Mouse (Mus musculus) right cerebral cortex, adult 2 months (tissue): ENCODE results near the gene Il2ra.
A peak's percentile ranks its signal among the peaks of the same experiment; 100 is the strongest.
"Not testable (repeated sequence)": the region's sequence is repeated elsewhere in the genome, so short reads cannot be mapped to it uniquely, and the experiment has no call there.

Experiments used
- DNase-seq, 2 experiments: peaks; one replicate each; pipeline ENCODE4 v3.0.0; 2021 to 2022; ENCODE audit warnings: low spot score in 2 of 2

The Il2ra gene

DNA sequence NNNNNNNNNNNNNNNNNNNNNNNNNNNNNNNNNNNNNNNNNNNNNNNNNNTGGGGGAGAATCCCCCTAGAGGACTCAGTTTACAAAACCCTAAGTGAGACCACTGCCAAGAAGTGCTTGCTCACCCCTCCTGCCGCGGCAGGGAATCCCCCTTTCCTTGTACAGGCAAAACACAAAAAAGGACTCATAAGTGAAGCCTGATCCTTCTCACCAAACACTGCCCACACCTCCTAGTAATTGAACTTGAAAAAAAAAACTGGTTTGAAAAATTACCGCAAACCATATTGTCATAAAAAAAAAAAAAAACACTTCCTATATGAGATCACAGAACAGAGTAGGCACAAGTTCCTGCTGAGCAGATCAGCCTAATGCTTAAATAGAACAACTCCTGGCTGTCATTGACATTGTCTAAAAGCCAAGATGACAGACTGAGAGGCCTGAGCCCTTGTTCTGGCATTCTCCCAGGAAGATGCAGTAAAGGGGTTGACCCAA is at the start of gene Il2ra:
Gene Il2ra (plus strand): TSS at position 357 of the 491 bp plus-strand sequence.
- DNase-seq = no peak

DNA sequence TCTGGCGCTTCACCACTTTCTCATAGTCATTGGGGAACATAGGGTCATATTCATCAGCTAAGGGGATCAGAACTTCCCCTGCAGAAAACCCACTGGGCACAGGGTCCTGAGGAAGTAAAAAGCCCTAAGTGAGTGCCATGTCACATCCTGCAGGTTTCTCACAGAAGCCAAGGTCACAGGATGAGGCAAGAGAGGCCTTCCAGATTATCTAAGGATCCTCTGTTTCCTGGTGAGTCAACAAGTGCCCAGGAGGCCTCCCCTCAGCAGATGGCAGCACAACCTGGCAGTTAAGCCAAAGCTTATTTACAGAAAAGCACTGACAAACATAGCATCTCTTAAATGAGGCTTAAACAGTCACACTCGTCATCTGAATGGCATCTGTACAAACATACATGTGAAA is 45.9 kb upstream of the Il2ra start:
- no peak for DNase-seq

DNA sequence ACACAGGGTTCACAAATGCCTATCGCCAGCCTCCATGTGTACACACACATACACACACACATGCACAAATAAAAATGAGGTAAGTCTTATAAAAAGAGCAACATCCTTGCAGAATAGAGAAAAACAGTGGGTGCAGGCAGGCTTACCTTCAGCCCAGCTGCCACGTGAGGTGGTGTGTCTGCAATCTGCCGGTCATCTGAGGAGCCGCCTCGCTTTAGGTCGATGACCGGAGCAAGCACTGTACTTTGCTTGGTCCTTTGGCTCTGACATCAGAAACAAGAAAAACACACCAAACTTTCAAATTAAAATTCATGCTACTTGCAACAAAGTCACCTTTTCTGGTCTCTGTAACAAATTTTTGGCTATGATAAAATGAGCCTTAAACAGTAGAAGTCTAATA is 44.7 kb upstream of the Il2ra start:
- no peak for DNase-seq

DNA sequence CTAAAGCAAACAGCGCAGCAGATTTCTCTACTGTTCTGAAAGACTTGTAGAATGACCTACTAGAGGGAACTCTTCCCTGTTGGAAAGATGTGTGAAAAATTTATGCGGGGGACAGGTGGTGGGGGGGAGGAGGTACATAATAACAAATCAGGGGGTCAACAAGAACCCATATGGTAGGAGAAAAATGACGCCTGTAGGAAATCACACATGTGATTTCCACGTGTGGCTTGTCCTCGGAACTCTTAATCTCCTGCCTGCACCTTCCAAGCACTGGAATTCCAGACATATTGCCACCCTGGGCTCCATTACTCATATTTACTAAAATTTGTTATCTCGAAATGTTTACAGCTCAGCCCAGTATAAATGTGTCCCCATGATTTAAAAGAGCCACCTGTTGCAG is 40.8 kb upstream of the Il2ra start:
- no peak for DNase-seq

- peak; percentile 97 for DNase-seq
These were observed 39.8 kb upstream of the Il2ra start for GRCm38 (mm10) chr2:11602506-11603489.

- no peak for DNase-seq
These were observed 38.6 kb upstream of the Il2ra start, which contains the start of gene Rbm17 for GRCm38 (mm10) chr2:11604053-11604452. Rbm17 (minus strand) TSS chr2:11604153.

DNA sequence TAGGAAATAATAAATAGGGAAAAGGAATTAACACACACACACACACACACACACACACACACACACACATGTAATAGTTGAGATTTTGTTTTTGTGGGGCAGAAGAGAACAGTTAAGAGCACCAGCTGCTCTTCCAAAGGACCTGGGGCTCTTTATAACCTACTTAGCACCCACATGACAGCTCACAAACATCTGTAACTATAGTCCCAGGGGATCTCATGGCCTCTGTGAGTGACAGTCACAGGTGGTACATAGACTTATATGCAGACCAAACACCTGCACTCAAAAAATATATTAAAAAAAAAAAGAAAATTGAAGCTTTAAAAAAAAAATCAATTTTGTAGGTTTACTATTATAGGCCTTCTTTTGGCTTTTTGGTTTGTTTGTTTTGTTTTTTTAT is 37.7 kb upstream of the Il2ra start:
- DNase-seq = no peak

DNA sequence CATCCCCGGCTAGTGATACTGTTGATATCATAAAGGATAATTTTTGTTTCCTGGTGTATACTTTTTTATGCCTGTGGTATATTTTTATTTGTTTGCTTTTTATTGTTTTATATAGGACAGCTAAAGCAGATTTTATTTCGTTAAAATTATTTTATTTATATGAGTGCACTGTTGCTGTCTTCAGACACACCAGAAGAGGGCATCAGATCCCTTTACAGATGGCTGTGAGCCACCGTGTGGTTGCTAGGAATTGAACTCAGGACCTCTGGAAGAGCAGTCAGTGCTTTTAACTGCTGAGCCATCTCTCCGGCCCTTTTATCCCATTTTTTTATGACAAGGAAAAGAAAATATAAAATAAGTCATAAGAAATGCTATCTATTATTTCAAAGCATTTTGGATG is 35.9 kb upstream of the Il2ra start:
- not testable (repeated sequence) for DNase-seq

GRCm38 (mm10) chr2:11612939-11613338 is 29.7 kb upstream of the Il2ra start:
- not testable (repeated sequence) for DNase-seq

DNA sequence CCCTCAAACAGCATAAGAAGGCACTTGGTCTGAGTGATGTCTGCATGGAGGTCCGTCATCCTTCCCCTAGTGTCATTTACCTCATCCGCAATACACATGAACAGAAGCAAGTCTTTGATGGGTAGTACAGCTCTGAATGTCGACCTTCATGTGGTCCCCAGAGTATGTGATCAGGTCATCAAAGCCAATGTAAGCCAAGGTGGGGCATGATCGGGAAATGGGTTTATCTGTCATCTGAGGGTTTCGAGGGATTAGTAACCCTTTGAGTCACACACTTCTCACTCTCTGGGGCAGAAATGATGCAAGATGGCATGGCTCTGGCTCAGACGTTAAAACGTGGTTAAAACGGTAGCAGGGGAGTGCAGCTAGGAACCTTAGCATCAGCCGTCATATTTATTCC is 25.8 kb upstream of the Il2ra start:
- DNase-seq = no peak

DNA sequence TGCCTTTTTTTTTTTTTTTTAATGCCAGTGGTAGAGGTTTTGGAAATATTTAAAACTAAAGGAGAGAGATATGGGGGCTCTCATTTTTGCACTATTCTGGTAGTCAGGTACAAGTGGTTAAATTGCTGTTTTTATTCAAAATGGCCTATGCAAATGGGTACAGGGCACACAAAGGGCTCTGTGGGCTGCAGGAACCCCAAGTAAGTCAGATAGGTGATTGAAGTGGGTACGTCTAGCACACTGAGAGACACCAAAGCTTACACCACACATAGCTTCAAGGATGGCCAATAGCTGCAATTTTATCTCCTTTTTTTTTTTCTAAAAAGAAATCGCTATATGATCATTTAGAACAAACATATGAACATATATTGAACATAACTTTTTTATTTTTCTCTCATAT is 23.0 kb upstream of the Il2ra start:
- DNase-seq = no peak

GRCm38 (mm10) chr2:11623173-11623572 is 19.4 kb upstream of the Il2ra start:
- DNase-seq = no peak

DNA sequence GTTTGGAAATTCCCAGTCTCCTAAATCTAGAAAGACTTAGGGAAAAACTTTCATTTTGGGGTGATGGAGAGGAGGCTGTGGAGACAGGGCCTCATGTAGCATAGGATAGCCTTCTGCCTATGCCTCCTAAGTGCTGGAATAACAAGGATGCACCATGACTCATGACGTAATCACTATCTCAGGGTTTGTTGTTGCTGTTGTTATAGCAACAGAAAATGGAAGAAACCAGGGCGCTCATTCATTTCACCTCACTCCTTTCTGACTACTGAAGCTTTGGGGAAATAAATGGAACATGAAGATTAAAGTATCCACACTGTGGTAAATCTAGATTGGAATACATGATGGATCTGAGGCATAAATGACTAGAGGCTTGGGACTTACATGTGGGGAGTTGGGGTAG is 18.9 kb upstream of the Il2ra start:
- DNase-seq = no peak

DNA sequence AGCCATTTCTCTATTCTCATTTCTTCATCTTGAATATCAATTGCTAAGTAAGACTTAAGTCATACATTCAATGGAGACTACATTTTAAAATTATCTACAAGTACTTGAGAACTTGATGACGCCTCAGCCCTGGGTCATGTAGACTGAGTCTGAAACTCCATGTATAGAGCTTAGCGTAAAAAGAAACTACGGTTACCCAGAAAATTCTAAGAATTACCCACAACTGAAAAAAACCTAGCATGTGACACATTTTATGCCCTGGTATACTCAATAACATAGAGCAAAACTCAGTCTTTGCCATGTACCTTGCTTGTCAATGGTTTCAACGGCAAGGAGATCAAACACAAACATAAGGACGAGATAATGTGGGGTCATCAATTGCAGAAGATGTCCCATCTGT is 16.7 kb upstream of the Il2ra start, which contains the start of gene Gm17490:
Gene Gm17490 (minus strand): TSS at position 375 of the 400 bp plus-strand sequence.
- DNase-seq = no peak

DNA sequence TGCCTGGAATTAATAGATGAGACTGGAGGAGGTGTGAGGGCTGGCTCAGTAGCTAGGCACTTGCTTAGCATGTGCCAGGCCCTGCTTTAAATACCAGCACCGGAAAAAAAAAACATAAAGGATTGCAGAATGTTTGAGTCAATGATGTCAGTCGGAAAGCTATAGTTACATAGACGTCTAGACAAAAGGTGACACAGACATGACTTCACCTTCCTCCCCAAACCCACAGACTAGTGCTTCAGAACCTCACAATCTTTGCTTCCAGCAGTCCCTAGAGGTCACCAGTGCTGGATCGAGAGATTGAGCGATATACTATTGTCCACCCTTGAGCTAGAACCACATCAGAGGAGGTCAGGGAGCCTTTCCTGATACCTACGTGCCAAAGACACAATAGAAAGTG is 7.6 kb upstream of the Il2ra start:
- DNase-seq = no peak

GRCm38 (mm10) chr2:11635471-11636137 is 7.0 kb upstream of the Il2ra start:
- DNase-seq = no peak

DNA sequence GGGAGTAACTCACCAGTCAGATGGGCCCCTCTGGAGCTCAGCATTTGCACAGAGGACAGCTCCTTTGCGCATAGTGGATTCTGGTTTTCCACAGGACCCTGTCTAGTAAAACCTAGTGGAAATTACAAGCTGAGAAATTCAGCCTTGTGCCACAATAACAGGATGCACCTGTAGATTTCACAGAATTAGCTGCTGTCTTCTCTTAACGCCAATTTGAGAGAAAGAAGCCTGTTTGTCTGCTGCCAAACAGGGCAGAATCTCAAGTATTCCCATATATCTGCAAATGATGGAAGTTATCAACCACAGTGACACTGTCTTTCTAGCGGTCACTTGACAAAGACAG is 6.5 kb upstream of the Il2ra start:
- DNase-seq = no peak

DNA sequence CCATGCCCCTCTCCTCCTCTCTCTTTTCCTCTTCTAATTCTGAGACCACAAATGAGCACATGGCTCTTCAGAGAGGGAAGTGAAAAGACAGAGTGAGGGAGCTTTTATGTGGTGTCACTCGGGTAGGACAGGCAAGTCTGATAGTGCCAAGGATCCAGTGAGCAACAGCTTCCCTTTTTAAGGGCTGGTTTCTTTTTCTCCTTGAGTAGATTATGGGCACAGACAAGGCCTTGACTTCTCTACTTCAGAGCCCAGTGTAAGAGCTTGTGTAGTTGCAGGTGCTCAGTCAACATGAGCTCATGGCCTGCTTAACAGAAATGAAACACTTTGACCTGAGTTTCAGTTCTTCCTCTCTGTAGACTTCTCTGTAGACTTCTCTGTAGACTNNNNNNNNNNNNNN is 5.5 kb upstream of the Il2ra start:
- no peak for DNase-seq

- DNase-seq = no peak
These were observed 1.4 kb downstream of the Il2ra start for GRCm38 (mm10) chr2:11644057-11644456.

DNA sequence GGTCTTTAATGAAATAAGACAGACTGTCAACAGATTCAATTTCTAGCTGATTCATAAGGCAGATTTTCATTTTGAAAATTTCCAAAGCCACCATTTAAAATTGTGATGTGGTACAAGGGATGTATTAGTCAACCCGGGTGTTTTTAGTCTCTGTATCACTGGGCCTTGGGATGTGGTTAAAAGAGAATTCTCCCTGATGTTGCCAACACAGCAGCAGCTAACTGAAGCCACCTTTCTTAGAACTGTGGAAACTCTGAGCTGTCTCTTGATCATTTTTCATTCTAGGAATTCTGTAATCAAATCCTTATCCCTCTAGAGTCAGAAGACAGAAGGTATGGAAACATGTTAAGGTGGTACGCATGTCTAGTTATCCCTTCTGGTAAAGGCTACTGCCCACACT is 2.7 kb downstream of the Il2ra start:
- DNase-seq = no peak

DNA sequence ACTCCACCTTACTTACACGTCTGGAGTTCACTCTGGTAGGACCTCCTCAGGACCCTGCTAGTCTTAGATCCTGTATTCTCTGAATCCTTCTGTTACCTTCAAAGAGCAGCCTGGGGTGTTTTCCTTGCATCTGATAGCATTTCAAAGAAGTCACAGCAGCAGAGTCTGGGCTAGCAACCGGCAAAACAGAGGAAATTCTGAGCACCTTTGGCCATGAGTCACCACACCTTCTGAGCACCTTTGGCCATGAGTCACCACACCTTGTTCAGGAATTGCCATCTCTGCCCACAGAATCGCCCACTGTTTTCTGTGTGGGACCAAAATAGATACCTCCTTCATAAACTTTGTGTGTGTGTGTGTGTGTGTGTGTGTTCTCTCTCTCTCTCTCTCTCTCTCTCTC is 8.9 kb downstream of the Il2ra start:
- no peak for DNase-seq

DNA sequence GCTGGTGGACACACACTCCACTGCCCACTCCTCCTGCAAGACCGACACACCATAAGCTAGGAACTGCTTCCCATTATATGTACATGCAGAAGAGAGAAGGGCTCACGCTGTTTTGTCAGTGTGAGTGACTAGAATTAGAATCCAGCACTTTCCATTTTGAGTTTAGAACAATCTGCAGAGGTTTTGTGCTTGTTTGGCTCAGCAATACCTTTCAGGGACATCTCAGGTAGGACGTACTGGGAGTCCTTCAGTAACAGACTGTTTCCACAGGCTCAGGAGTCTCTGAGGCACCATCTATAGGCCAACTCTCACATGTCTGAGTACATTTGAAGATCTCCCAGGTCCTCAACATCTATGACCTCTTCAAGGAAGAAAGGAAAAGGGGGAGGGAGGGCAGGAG is 9.6 kb downstream of the Il2ra start:
- DNase-seq = no peak

DNA sequence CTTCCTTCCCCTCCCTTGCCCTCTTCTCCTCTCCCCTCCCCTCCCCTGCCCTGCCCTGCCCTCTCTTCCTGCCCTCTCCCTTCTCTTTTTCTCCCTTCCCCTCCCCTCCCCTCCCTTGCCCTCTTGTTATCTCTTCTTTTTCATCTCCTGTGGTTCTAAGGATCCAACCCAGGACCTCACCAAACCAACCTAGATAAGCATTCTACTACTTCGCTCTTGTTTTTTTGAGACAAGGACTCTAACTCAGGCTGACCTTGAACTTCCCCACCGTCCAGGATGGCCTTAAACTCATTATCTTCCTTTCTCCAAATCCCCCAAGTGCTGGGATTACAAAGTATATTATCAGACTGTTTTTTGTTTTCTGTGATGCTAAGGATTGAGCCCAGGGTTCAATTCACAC is 10.2 kb downstream of the Il2ra start:
- no peak for DNase-seq
